Mouse (Mus musculus) bone marrow macrophage, adult 2 months (primary cell): ENCODE data around the gene Atg5. TPM values are rescaled to one million over a fixed set of nuclear protein-coding genes. Genes with fewer than 3 reads are reported as not detected.

Experiments
- H3K27ac ChIP-seq: 2 replicates; pipeline ENCODE4 v1.5.1; 2012; ENCODE audit warnings: low read depth, low read length; ENCODE audit not compliant: insufficient read depth
- H3K4me1 ChIP-seq: 2 replicates; pipeline ENCODE4 v1.6.1; 2012; ENCODE audit warnings: low read length; ENCODE audit not compliant: control insufficient read depth, insufficient read depth
- H3K4me3 ChIP-seq: 2 replicates; pipeline ENCODE4 v1.5.1; 2012; ENCODE audit warnings: mild to moderate bottlenecking, low read length, moderate library complexity; ENCODE audit not compliant: insufficient read depth
- CTCF ChIP-seq: IDR thresholded peaks from 2 replicates; pipeline ENCODE4 v1.5.1; 2012; ENCODE audit warnings: low read depth, mild to moderate bottlenecking, low read length, moderate library complexity
- POLR2A ChIP-seq: IDR thresholded peaks from 2 replicates; pipeline ENCODE4 v1.6.1; 2012; ENCODE audit warnings: mild to moderate bottlenecking, low read depth, low read length, borderline replicate concordance
- polyA plus RNA-seq: library from polyadenylated mRNA; stranded (reverse); fragments of >200 nt; gene quantifications from 2 replicates; pipeline ENCODE4 v1.2.4, GENCODE M21; 2012; ENCODE audit not compliant: missing spikeins, insufficient read depth, insufficient read length

Atg5 gene
- polyA plus RNA-seq, 1 experiment, result 42.7 TPM

DNA sequence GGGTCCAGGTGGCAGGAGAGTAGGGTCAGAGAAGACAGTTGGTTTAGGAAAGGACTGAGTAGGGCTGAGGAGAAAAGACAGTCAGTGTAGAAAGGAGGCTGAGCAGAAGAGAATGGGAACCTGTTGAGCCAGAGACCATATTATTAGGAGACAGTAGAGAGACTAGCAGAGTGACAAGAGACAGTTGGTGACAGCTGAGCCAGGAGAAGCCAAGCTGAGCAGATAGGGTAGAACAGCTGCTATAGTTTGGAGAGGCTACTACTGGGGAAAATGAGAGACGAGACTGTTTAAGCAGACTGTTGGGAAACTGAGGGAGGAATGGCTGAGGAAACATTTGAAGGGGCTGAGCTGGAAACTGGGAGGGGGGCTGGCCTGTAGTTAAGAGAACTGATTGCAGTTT lies 16.9 kb downstream of the Atg5 start:
- no peak overlapping the region for H3K4me3 ChIP-seq
- no peak for TF ChIP-seq POLR2A
- TF ChIP-seq CTCF, result no peak
- H3K27ac ChIP-seq, result no peak overlapping the region
- H3K4me1 ChIP-seq, result peaks cover 13% of the 10 kb centered on the region

DNA sequence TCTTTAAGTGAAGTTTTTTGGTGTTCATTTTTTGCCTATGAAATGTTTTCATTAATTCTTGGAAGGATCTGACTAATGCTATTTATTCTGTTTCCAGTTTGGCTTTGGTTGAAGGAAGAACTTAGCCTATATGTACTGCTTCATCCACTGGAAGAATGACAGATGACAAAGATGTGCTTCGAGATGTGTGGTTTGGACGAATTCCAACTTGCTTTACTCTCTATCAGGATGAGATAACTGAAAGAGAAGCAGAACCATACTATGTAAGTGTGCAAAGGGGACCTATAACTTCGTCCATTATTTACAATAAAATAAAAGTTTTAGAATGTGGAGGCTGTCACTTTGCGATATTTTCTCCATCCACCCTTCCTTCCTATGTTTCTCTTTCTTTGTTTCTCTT lies 17.8 kb downstream of the Atg5 start:
- H3K4me1 ChIP-seq, result peaks cover 13% of the 10 kb centered on the region
- H3K4me3 ChIP-seq, result no peak overlapping the region
- no peak overlapping the region for H3K27ac ChIP-seq
- TF ChIP-seq POLR2A, result no peak
- TF ChIP-seq CTCF, result no peak

DNA sequence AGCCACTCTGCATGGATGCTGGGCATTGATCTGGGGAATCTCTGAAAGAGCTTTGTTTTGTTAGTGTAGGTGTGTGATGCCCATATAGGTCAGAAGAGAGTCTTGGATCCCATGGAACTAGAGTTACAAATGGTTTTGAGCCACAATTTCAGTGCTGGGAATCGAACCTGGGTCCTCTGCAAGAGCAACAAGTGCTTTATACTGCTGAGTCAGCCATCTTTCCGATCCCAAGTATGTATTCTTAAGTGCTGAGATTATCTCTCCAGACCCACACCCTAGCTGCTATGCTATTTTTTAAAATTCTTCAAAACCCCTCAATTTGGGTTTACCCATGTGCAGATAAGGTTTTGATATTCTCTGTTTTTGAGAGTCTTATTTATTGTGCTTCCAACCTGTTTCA lies 22.7 kb downstream of the Atg5 start:
- Histone ChIP-seq H3K4me1 (no peaks in the 10 kb centered on the region), H3K4me3 (no peak overlapping the region), H3K27ac (no peak overlapping the region)
- no peak for TF ChIP-seq POLR2A
- TF ChIP-seq CTCF, result no peak

DNA sequence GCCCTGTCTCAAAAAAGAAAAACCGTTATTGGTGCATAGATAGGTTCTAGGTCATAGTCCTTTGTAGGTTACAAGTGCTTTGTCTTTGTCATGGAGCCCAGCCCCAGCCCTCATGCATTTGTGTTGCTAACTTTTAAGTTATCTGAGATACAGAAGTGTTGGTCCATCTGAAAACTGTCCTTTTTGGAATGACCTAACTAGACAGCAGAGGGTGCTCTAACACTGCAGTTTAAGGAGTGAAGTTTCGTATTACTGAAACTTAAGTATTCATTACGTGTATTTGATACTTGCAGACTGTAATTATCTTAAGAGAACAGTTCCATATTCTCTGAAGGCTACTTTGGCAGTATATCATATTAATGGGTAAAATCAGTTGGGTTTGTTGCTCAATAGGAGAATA lies 24.0 kb downstream of the Atg5 start:
- no peak overlapping the region for H3K27ac ChIP-seq
- no peak for TF ChIP-seq CTCF
- no peak for TF ChIP-seq POLR2A
- no peak overlapping the region for H3K4me3 ChIP-seq
- no peaks in the 10 kb centered on the region for H3K4me1 ChIP-seq

DNA sequence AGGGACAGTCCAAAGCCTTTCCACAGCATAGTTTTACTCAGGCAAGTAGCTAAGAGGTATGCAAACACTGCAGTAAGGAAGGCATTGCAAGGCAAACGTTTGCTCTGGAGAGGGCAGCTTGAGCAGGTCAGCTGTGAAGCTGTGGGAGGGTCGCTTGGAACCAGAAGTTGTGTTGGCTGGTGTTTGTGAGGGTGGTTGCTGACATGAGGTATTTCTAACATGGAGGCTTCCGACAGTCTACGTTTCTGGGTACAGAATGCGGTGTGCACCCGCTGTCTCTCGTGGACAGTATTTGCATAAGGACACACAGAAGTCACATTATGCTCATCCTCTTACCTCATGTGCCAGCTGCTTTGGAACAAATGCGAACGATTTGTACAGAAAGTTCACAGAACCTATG lies 31.0 kb downstream of the Atg5 start:
- Histone ChIP-seq H3K4me1 (no peaks in the 10 kb centered on the region), H3K4me3 (no peak overlapping the region), H3K27ac (no peak overlapping the region)
- TF ChIP-seq POLR2A (no peak), CTCF (no peak)

- no peak overlapping the region for H3K4me3 ChIP-seq
- TF ChIP-seq POLR2A, result no peak
- TF ChIP-seq CTCF, result no peak
- H3K27ac ChIP-seq, result no peak overlapping the region
- H3K4me1 ChIP-seq, result no peaks in the 10 kb centered on the region
Measured at GRCm38 (mm10) chr10:44300078-44300477, 31.9 kb downstream of the Atg5 start.

GRCm38 (mm10) chr10:44303648-44304329 lies 35.6 kb downstream of the Atg5 start:
- Histone ChIP-seq H3K4me3 (no peak overlapping the region), H3K4me1 (no peaks in the 10 kb centered on the region), H3K27ac (no peak overlapping the region)
- no peak for TF ChIP-seq CTCF
- no peak for TF ChIP-seq POLR2A

- H3K4me1 ChIP-seq, result peaks cover 4% of the 10 kb centered on the region; the same call in 1 of the 2 replicates
- H3K4me3 ChIP-seq, result no peak overlapping the region
- no peak overlapping the region for H3K27ac ChIP-seq
- TF ChIP-seq POLR2A (no peak), CTCF (no peak)
Measured at GRCm38 (mm10) chr10:44304330-44304717, 36.2 kb downstream of the Atg5 start.

GRCm38 (mm10) chr10:44304845-44305244 lies 36.7 kb downstream of the Atg5 start:
- H3K4me3 ChIP-seq, result no peak overlapping the region
- TF ChIP-seq POLR2A (no peak), CTCF (no peak)
- H3K27ac ChIP-seq, result no peak overlapping the region
- H3K4me1 ChIP-seq, result peaks cover 4% of the 10 kb centered on the region; the same call in 1 of the 2 replicates

DNA sequence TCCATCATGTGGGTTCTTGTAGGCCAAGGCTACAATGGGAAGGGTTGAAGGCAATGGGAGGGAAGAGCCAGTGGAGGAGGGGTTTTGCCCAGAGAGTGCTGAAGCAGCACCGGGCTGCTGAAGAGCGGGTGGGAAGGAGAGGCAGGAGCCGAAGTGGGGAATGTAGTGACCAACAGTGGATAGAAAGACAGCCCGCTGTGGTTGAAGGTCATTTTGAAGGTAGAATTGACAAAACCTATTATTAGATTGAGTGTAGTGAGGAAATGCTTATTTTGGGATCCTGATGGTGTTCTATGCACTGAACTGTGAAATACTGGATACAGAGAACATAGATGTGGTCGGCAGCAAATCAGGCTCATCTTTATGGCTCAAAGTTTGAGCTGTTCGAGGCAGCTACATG lies 38.1 kb downstream of the Atg5 start:
- no peak overlapping the region for H3K4me3 ChIP-seq
- no peak overlapping the region for H3K27ac ChIP-seq
- TF ChIP-seq CTCF (no peak), POLR2A (no peak)
- H3K4me1 ChIP-seq, result peaks cover 4% of the 10 kb centered on the region; the same call in 1 of the 2 replicates

DNA sequence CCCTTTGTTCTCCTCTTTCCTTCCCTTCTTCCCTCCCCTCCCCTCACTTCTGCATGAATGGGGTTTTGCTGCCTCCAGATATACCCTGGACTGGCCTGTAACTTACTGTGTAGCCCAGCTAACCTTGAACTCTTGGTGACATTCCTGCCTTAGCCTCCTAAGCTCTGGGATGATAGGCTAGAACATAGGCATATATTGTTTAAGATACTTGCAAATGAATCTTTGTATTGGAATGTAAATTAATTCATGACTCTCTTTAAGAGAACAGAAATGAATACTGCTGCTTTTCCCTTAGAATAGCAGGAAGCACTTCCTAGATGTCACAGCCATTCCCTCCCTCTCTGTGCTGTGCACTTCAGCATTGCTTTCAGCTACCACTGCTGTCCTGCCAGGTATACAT lies 40.1 kb downstream of the Atg5 start:
- Histone ChIP-seq H3K4me1 (peaks cover 4% of the 10 kb centered on the region; the same call in 1 of the 2 replicates), H3K27ac (no peak overlapping the region), H3K4me3 (no peak overlapping the region)
- TF ChIP-seq CTCF (no peak), POLR2A (no peak)
